Mouse (Mus musculus): ENCODE data around the gene Lbhd2.

DNA sequence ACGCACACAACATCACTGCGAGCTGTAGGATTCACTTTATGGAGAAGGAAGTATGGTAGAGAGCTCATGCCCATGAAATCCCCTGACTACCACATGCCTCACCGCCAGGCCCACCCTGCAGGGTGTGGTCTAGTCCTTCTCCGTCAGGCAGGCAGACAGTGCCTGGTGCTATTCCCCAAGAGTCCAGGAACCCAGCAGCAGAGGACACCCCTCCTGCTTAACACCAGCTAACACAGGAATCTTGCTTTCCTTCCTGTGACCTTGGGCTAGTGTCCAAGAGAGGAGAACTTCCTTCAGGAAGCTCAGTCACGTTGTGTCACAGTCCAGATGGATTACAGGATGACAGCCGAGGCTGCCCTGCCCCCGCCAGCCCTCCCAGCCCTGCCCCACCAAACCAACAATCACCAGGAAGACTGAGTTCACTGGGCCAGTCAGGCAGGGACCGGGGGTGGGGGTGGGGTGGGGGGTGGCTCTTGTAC lies 19.9 kb upstream of the Lbhd2 start:
- TF ChIP-seq GATA1 (IDR thresholded peaks at IDR 0.05; ENCODE audit: low read length) (no peak), TAL1 (IDR thresholded peaks at IDR 0.05; ENCODE audit: low read length) (no peak)
